Mouse (Mus musculus) stomach, embryonic 15.5 days (tissue): ENCODE results near the gene Spaca7. TPM values are rescaled to one million over a fixed set of nuclear protein-coding genes. Genes with fewer than 3 reads are reported as not detected.

Experiments
- ATAC-seq: fragments of 200-750 bp; cut with Nextera tagmentation; 2 replicates; pipeline ENCODE4 v1.8.0; 2017; ENCODE audit warnings: low read depth, moderate number of reproducible peaks, moderate TSS enrichment; ENCODE audit not compliant: insufficient read depth, low FRiP score
- H3K27ac ChIP-seq: fragments of 300-500 bp; sonication (generic); 2 replicates; pipeline ENCODE4 v1.5.1; 2015; ENCODE audit warnings: mild to moderate bottlenecking, inconsistent platforms
- H3K27me3 ChIP-seq: fragments of 300-500 bp; sonication (generic); replicated peaks from 2 replicates; pipeline ENCODE4 v1.6.1; 2015; ENCODE audit warnings: inconsistent platforms
- H3K36me3 ChIP-seq: fragments of 300-500 bp; sonication (generic); 2 replicates; pipeline ENCODE4 v1.6.1; 2015; ENCODE audit warnings: inconsistent platforms
- H3K4me1 ChIP-seq: fragments of 300-500 bp; sonication (generic); 2 replicates; pipeline ENCODE4 v1.6.1; 2015; ENCODE audit warnings: inconsistent platforms
- H3K4me2 ChIP-seq: fragments of 300-500 bp; sonication (generic); 2 replicates; pipeline ENCODE4 v1.6.1; 2015; ENCODE audit warnings: mild to moderate bottlenecking, inconsistent platforms
- H3K4me3 ChIP-seq: fragments of 300-500 bp; sonication (generic); replicated peaks from 2 replicates; pipeline ENCODE4 v1.5.1; 2015; ENCODE audit warnings: inconsistent platforms
- H3K9ac ChIP-seq: fragments of 300-500 bp; sonication (generic); 2 replicates; pipeline ENCODE4 v1.6.1; 2015; ENCODE audit warnings: inconsistent platforms
- H3K9me3 ChIP-seq: fragments of 300-500 bp; sonication (generic); 2 replicates; pipeline ENCODE4 v1.6.1; 2016; ENCODE audit warnings: inconsistent platforms
- WGBS: fragments of 180-500 bp; shearing (Covaris S2); methylation state at CpG from one replicate; pipeline ENCODE4 v1.1.7; 2015; 5-methylcytosine and 5-hydroxymethylcytosine counted together
- polyA plus RNA-seq: library from polyadenylated mRNA; unstranded; fragments of >200 nt; fragmentation: Nextera tagmentation; extraction: Ambion mirVana; gene quantifications from 2 replicates; pipeline ENCODE4 v1.2.1, GENCODE M21; 2015

Gene Spaca7
- not detected in 2 replicates for polyA plus RNA-seq

GRCm38 (mm10) chr8:12572814-12573534 lies at the start of gene Spaca7:
Gene Spaca7, plus strand, starts transcription at chr8:12573029.
- Histone ChIP-seq H3K4me3 (no peak within 1 kb of the TSS), H3K9ac (no peak within 1 kb of the TSS), H3K36me3 (no peaks in the 10 kb centered on the region), H3K4me2 (no peak within 1 kb of the TSS), H3K4me1 (no peaks in the 10 kb centered on the region), H3K27me3 (0 out of 2 replicates have a peak, but pooled peaks cover 3% of the 10 kb centered on the region), H3K27ac (no peak within 1 kb of the TSS), H3K9me3 (no peaks in the 10 kb centered on the region)
- no peak for ATAC-seq
- WGBS: 51% methylated on average over 14 of the region's 14 CpGs

- WGBS: 28% methylated on average over 1 of the region's 1 CpGs
- Histone ChIP-seq H3K9ac (no peak overlapping the region), H3K4me3 (no peak overlapping the region), H3K4me1 (no peaks in the 10 kb centered on the region), H3K9me3 (no peaks in the 10 kb centered on the region), H3K27ac (no peak overlapping the region), H3K27me3 (no peaks in the 10 kb centered on the region), H3K36me3 (no peaks in the 10 kb centered on the region), H3K4me2 (no peak overlapping the region)
- no peak for ATAC-seq
Observed at GRCm38 (mm10) chr8:12524279-12524678, 48.5 kb upstream of the Spaca7 start.

- 66% methylated on average over 2 of the region's 2 CpGs for WGBS
- no peak overlapping the region for H3K9ac ChIP-seq
Observed at GRCm38 (mm10) chr8:12528659-12529058, 44.2 kb upstream of the Spaca7 start.

GRCm38 (mm10) chr8:12535617-12536016 lies 37.2 kb upstream of the Spaca7 start:
- H3K36me3 ChIP-seq: no peaks in the 10 kb centered on the region
- no peak overlapping the region for H3K4me3 ChIP-seq
- H3K27ac ChIP-seq: no peak overlapping the region
- H3K27me3 ChIP-seq: no peaks in the 10 kb centered on the region
- H3K9me3 ChIP-seq: no peaks in the 10 kb centered on the region
- H3K4me1 ChIP-seq: peaks cover 5% of the 10 kb centered on the region; the same call in 1 of the 2 replicates
- ATAC-seq: no peak
- WGBS: 27% methylated on average over 9 of the region's 9 CpGs
- no peak overlapping the region for H3K9ac ChIP-seq
- H3K4me2 ChIP-seq: peak overlapping the region; percentile 25; the same call in 1 of the 2 replicates

More at GRCm38 (mm10) chr8:12528659-12529058, 44.2 kb upstream of the Spaca7 start:
- Histone ChIP-seq H3K27ac (no peak overlapping the region), H3K4me2 (no peak overlapping the region), H3K4me3 (no peak overlapping the region), H3K9me3 (no peaks in the 10 kb centered on the region), H3K36me3 (no peaks in the 10 kb centered on the region), H3K4me1 (no peaks in the 10 kb centered on the region), H3K27me3 (no peaks in the 10 kb centered on the region)
- no peak for ATAC-seq

- Histone ChIP-seq H3K4me2 (no peak overlapping the region), H3K36me3 (no peaks in the 10 kb centered on the region), H3K27me3 (no peaks in the 10 kb centered on the region), H3K9ac (no peak overlapping the region), H3K9me3 (no peaks in the 10 kb centered on the region), H3K27ac (no peak overlapping the region), H3K4me1 (peaks cover 5% of the 10 kb centered on the region; the same call in 1 of the 2 replicates), H3K4me3 (no peak overlapping the region)
- no peak for ATAC-seq
- 77% methylated on average over 7 of the region's 7 CpGs for WGBS
Observed at GRCm38 (mm10) chr8:12536306-12536705, 36.5 kb upstream of the Spaca7 start.

GRCm38 (mm10) chr8:12545236-12545635 lies 27.6 kb upstream of the Spaca7 start:
- no peak for ATAC-seq
- WGBS: 71% methylated on average over 4 of the region's 4 CpGs
- H3K27ac ChIP-seq: no peak overlapping the region

GRCm38 (mm10) chr8:12545671-12546070 lies 27.2 kb upstream of the Spaca7 start:
- H3K36me3 ChIP-seq: no peaks in the 10 kb centered on the region
- no peak overlapping the region for H3K27ac ChIP-seq
- no peak overlapping the region for H3K9ac ChIP-seq
- H3K4me2 ChIP-seq: no peak overlapping the region
- no peaks in the 10 kb centered on the region for H3K9me3 ChIP-seq
- H3K4me3 ChIP-seq: no peak overlapping the region
- ATAC-seq: no peak
- no peaks in the 10 kb centered on the region for H3K4me1 ChIP-seq
- peaks cover 8% of the 10 kb centered on the region; the same call in 1 of the 2 replicates for H3K27me3 ChIP-seq
- 55% methylated on average over 4 of the region's 4 CpGs for WGBS

More at GRCm38 (mm10) chr8:12545236-12545635, 27.6 kb upstream of the Spaca7 start:
- Histone ChIP-seq H3K27me3 (peaks cover 8% of the 10 kb centered on the region; the same call in 1 of the 2 replicates), H3K4me2 (no peak overlapping the region), H3K4me1 (no peaks in the 10 kb centered on the region), H3K9me3 (no peaks in the 10 kb centered on the region), H3K4me3 (no peak overlapping the region), H3K36me3 (no peaks in the 10 kb centered on the region), H3K9ac (no peak overlapping the region)

- no peak overlapping the region for H3K4me3 ChIP-seq
- no peaks in the 10 kb centered on the region for H3K9me3 ChIP-seq
- no peak overlapping the region for H3K4me2 ChIP-seq
- no peak for ATAC-seq
- H3K9ac ChIP-seq: no peak overlapping the region
- H3K27me3 ChIP-seq: peaks cover 8% of the 10 kb centered on the region; the same call in 1 of the 2 replicates
- no peak overlapping the region for H3K27ac ChIP-seq
- no peaks in the 10 kb centered on the region for H3K36me3 ChIP-seq
- whole genome bisulfite sequencing: 74% methylated on average over 7 of the region's 7 CpGs
- no peaks in the 10 kb centered on the region for H3K4me1 ChIP-seq
Observed at GRCm38 (mm10) chr8:12547466-12548220, 25.2 kb upstream of the Spaca7 start.

- H3K9me3 ChIP-seq: no peaks in the 10 kb centered on the region
- H3K36me3 ChIP-seq: no peaks in the 10 kb centered on the region
- no peak overlapping the region for H3K9ac ChIP-seq
- H3K27me3 ChIP-seq: peaks cover 8% of the 10 kb centered on the region; the same call in 1 of the 2 replicates
- no peak overlapping the region for H3K4me3 ChIP-seq
- H3K4me2 ChIP-seq: no peak overlapping the region
- 13% methylated on average over 15 of the region's 15 CpGs for WGBS
- ATAC-seq: no peak
- H3K4me1 ChIP-seq: no peaks in the 10 kb centered on the region
- no peak overlapping the region for H3K27ac ChIP-seq
Observed at GRCm38 (mm10) chr8:12548255-12548654, 24.6 kb upstream of the Spaca7 start.

GRCm38 (mm10) chr8:12548680-12549079 lies 24.1 kb upstream of the Spaca7 start:
- ATAC-seq: no peak
- 50% methylated on average over 5 of the region's 5 CpGs for WGBS
- Histone ChIP-seq H3K9me3 (no peaks in the 10 kb centered on the region), H3K4me3 (no peak overlapping the region), H3K27ac (no peak overlapping the region), H3K36me3 (no peaks in the 10 kb centered on the region), H3K4me1 (no peaks in the 10 kb centered on the region), H3K27me3 (peaks cover 8% of the 10 kb centered on the region; the same call in 1 of the 2 replicates), H3K4me2 (no peak overlapping the region), H3K9ac (no peak overlapping the region)

- no peak overlapping the region for H3K9ac ChIP-seq
- H3K27me3 ChIP-seq: 0 out of 2 replicates have a peak, but pooled peaks cover 11% of the 10 kb centered on the region
- ATAC-seq: no peak
- no peaks in the 10 kb centered on the region for H3K36me3 ChIP-seq
- H3K9me3 ChIP-seq: no peaks in the 10 kb centered on the region
- no peak overlapping the region for H3K27ac ChIP-seq
- WGBS: 46% methylated on average over 15 of the region's 15 CpGs
- no peak overlapping the region for H3K4me2 ChIP-seq
- no peaks in the 10 kb centered on the region for H3K4me1 ChIP-seq
- H3K4me3 ChIP-seq: no peak overlapping the region
Observed at GRCm38 (mm10) chr8:12555515-12556145, 17.2 kb upstream of the Spaca7 start.
